Mouse (Mus musculus) B cell, adult 2 months (primary cell): ENCODE data around the gene Slc16a12.
"Not testable (repeated sequence)": the region's sequence is repeated elsewhere in the genome, so short reads cannot be mapped to it uniquely, and the experiment has no call there.

ENCODE experiments used
- DNase-seq, 2 experiments: peaks; one replicate each; pipeline ENCODE4 v3.0.0; 2022

Slc16a12 gene

GRCm38 (mm10) chr19:34662740-34663139 lies 84.3 kb downstream of the Slc16a12 start:
- no peak for DNase-seq

GRCm38 (mm10) chr19:34662067-34662507 lies 85.0 kb downstream of the Slc16a12 start:
- DNase-seq = peak; percentile 29 to 41

GRCm38 (mm10) chr19:34656511-34657298 lies 90.4 kb downstream of the Slc16a12 start:
- no peak for DNase-seq

GRCm38 (mm10) chr19:34655227-34655805 lies 91.8 kb downstream of the Slc16a12 start:
- DNase-seq = no peak

GRCm38 (mm10) chr19:34650997-34651396 lies 96.1 kb downstream of the Slc16a12 start:
- no peak for DNase-seq

- DNase-seq = no peak
Observed at GRCm38 (mm10) chr19:34650276-34650675, 96.8 kb downstream of the Slc16a12 start.

GRCm38 (mm10) chr19:34647630-34648029 lies 99.5 kb downstream of the Slc16a12 start:
- not testable (repeated sequence) for DNase-seq

GRCm38 (mm10) chr19:34642616-34643015 lies 104.5 kb downstream of the Slc16a12 start:
- no peak for DNase-seq

GRCm38 (mm10) chr19:34640623-34641022 lies 106.5 kb downstream of the Slc16a12 start, which contains the start of the genes Ifit1bl2 and Ifit1:
Ifit1bl2 (minus strand) TSS chr19:34640743.
Ifit1 (plus strand) TSS chr19:34640871.
- peak; percentile 49 to 55 for DNase-seq

- peak; percentile 73 to 75 for DNase-seq
Observed at GRCm38 (mm10) chr19:34636933-34637557, 110.0 kb downstream of the Slc16a12 start.

GRCm38 (mm10) chr19:34633484-34633883 lies 113.6 kb downstream of the Slc16a12 start:
- DNase-seq = no peak

- DNase-seq = no peak
Observed at GRCm38 (mm10) chr19:34631487-34631886, 115.6 kb downstream of the Slc16a12 start.

GRCm38 (mm10) chr19:34627496-34627895 lies 119.6 kb downstream of the Slc16a12 start:
- DNase-seq = no peak

GRCm38 (mm10) chr19:34624663-34625062 lies 122.4 kb downstream of the Slc16a12 start:
- no peak for DNase-seq

- no peak for DNase-seq
Observed at GRCm38 (mm10) chr19:34623781-34624180, 123.3 kb downstream of the Slc16a12 start.

GRCm38 (mm10) chr19:34620871-34621270 lies 126.2 kb downstream of the Slc16a12 start:
- no peak for DNase-seq
